Mouse (Mus musculus) kidney, postnatal 36 days (tissue): ENCODE results near the gene Adam22.
"Not testable (repeated sequence)": the region's sequence is repeated elsewhere in the genome, so short reads cannot be mapped to it uniquely, and the experiment has no call there.

ENCODE experiments used
- DNase-seq, 2 experiments: peaks; one replicate each; pipeline ENCODE4 v3.0.0; 2021 to 2022; ENCODE audit warnings: mixed read lengths in 2 of 2

Adam22 gene

GRCm38 (mm10) chr5:8312324-8312723, 55.6 kb downstream of the Adam22 start:
- no peak for DNase-seq

- DNase-seq, result no peak
Measured at GRCm38 (mm10) chr5:8310907-8311306, 57.1 kb downstream of the Adam22 start.

- no peak for DNase-seq
Measured at GRCm38 (mm10) chr5:8297719-8298419, 70.1 kb downstream of the Adam22 start.

- peak in 1 of 2 experiments; percentile 4 for DNase-seq
Measured at GRCm38 (mm10) chr5:8293287-8293686, 74.7 kb downstream of the Adam22 start.

GRCm38 (mm10) chr5:8291496-8291895, 76.5 kb downstream of the Adam22 start:
- no peak for DNase-seq

- DNase-seq, result no peak
Measured at GRCm38 (mm10) chr5:8289678-8290614, 78.0 kb downstream of the Adam22 start.

GRCm38 (mm10) chr5:8284123-8284522, 83.8 kb downstream of the Adam22 start:
- no peak for DNase-seq

GRCm38 (mm10) chr5:8276141-8276540, 91.8 kb downstream of the Adam22 start:
- no peak for DNase-seq

GRCm38 (mm10) chr5:8257366-8257765, 110.6 kb downstream of the Adam22 start:
- no peak for DNase-seq

GRCm38 (mm10) chr5:8256487-8256886, 111.5 kb downstream of the Adam22 start:
- no peak for DNase-seq

GRCm38 (mm10) chr5:8244696-8245095, 123.3 kb downstream of the Adam22 start:
- DNase-seq, result no peak

- no peak for DNase-seq
Measured at GRCm38 (mm10) chr5:8243064-8243615, 124.8 kb downstream of the Adam22 start.

GRCm38 (mm10) chr5:8242660-8243059, 125.3 kb downstream of the Adam22 start:
- DNase-seq, result no peak

GRCm38 (mm10) chr5:8227073-8227472, 140.9 kb downstream of the Adam22 start:
- no peak for DNase-seq

- no peak for DNase-seq
Measured at GRCm38 (mm10) chr5:8224321-8224705, 143.6 kb downstream of the Adam22 start.

GRCm38 (mm10) chr5:8223597-8224320, 144.2 kb downstream of the Adam22 start:
- DNase-seq, result no peak

- DNase-seq, result no peak
Measured at GRCm38 (mm10) chr5:8221630-8222029, 146.3 kb downstream of the Adam22 start.

- DNase-seq, result no peak
Measured at GRCm38 (mm10) chr5:8215841-8216240, 152.1 kb downstream of the Adam22 start.

- DNase-seq, result not testable (repeated sequence)
Measured at GRCm38 (mm10) chr5:8184992-8185391, 183.0 kb downstream of the Adam22 start.

- no peak for DNase-seq
Measured at GRCm38 (mm10) chr5:8180646-8181045, 187.3 kb downstream of the Adam22 start.

- no peak for DNase-seq
Measured at GRCm38 (mm10) chr5:8178111-8178510, 189.8 kb downstream of the Adam22 start.

GRCm38 (mm10) chr5:8164773-8165172, 203.2 kb downstream of the Adam22 start:
- no peak for DNase-seq

- no peak for DNase-seq
Measured at GRCm38 (mm10) chr5:8151645-8152044, 216.3 kb downstream of the Adam22 start.
